Mouse (Mus musculus) heart, postnatal 0 days (tissue): ENCODE measurements around the gene Nmrk2.

Source experiments
- CTCF ChIP-seq: IDR thresholded peaks from 2 replicates; pipeline ENCODE4 v1.5.1; 2016; ENCODE audit warnings: antibody characterized with exemption, control low read depth, low read depth
- EP300 ChIP-seq: IDR thresholded peaks from 2 replicates; pipeline ENCODE4 v1.6.1; 2016; ENCODE audit warnings: antibody characterized with exemption, low read depth

- no peak for TF ChIP-seq CTCF
- TF ChIP-seq EP300 = no peak
These were observed 12.0 kb downstream of the Nmrk2 start for GRCm38 (mm10) chr10:81189821-81190220.
